Mouse (Mus musculus): ENCODE data around the gene Sox18. TPM values are rescaled to one million over a fixed set of nuclear protein-coding genes. Genes with fewer than 3 reads are reported as not detected.
A peak's percentile ranks its signal among the peaks of the same experiment; 100 is the strongest.

The Sox18 gene
- total RNA-seq, 2 experiments from 2014 or later: 10.9 to 11.2 TPM

GRCm38 (mm10) chr2:181635865-181636264, 35.6 kb downstream of the Sox18 start:
- Histone ChIP-seq H3K4me3 (no peak overlapping the region), H3K27ac (no peak overlapping the region)
- TF ChIP-seq CTCF (IDR thresholded peaks at IDR 0.05): no peak
- DNase-seq (ENCODE audit: extremely low spot score in 1 of 2, low spot score in 2 of 2): no peak
- intact Hi-C loops (cut with DNase I): no loop called here

GRCm38 (mm10) chr2:181632624-181633023, 38.8 kb downstream of the Sox18 start:
- Histone ChIP-seq H3K27ac (no peak overlapping the region), H3K4me3 (no peak overlapping the region)
- TF ChIP-seq CTCF (IDR thresholded peaks at IDR 0.05): no peak
- intact Hi-C loops (cut with DNase I): no loop called here
- no peak for DNase-seq (ENCODE audit: extremely low spot score in 1 of 2, low spot score in 2 of 2)

GRCm38 (mm10) chr2:181628471-181628870, 43.0 kb downstream of the Sox18 start:
- Histone ChIP-seq H3K4me3 (no peak overlapping the region), H3K27ac (no peak overlapping the region)
- no peak for DNase-seq (ENCODE audit: extremely low spot score in 1 of 2, low spot score in 2 of 2)
- intact Hi-C loops (cut with DNase I): loop anchor here (10.0 kb wide), 1 partner anchor 216 kb away; no protein-coding TSS in a partner anchor
- TF ChIP-seq CTCF (IDR thresholded peaks at IDR 0.05): no peak

GRCm38 (mm10) chr2:181623401-181623800, 48.0 kb downstream of the Sox18 start:
- no peak for DNase-seq (ENCODE audit: extremely low spot score in 1 of 2, low spot score in 2 of 2)
- intact Hi-C loops (cut with DNase I): loop anchor here (10.0 kb wide), 1 partner anchor 221 kb away; no protein-coding TSS in a partner anchor
- Histone ChIP-seq H3K4me3 (no peak overlapping the region), H3K27ac (no peak overlapping the region)
- peak; percentile 57 for TF ChIP-seq CTCF (IDR thresholded peaks at IDR 0.05)

Other genes with a start within 250 kb of the Sox18 start
- gene Zbtb46, start 212.2 kb downstream of the Sox18 start, total RNA-seq (2021): 10 to 100 TPM; 12.0 to 13.7 TPM
- gene Abhd16b, start 178.4 kb downstream of the Sox18 start, total RNA-seq (2021): not detected
- gene Tpd52l2, start 174.5 kb downstream of the Sox18 start, total RNA-seq (2021): 10 to 100 TPM; 73.2 to 76.3 TPM
- 100 to 1,000 TPM; 288 to 300 TPM for gene Dnajc5, start 151.2 kb downstream of the Sox18 start, total RNA-seq (2021)
- 10 to 100 TPM; 57.7 to 71.1 TPM for gene Uckl1, start 86.7 kb downstream of the Sox18 start, total RNA-seq (2021)
- gene Prpf6, start 79.8 kb downstream of the Sox18 start, total RNA-seq (2021): 10 to 100 TPM; 54.4 to 57.4 TPM
- 10 to 100 TPM; 83.1 to 93.8 TPM for gene Zfp512b, start 78.8 kb downstream of the Sox18 start, total RNA-seq (2021)
- gene Samd10, start 72.4 kb downstream of the Sox18 start, total RNA-seq (2021): 10 to 100 TPM; 21.5 to 22.0 TPM
- 1 to 10 TPM in 1 of 2 experiments, under 1 TPM in 1; 0.48 to 1.3 TPM for gene Gm29797, start 14.6 kb downstream of the Sox18 start, total RNA-seq (2021)
- 10 to 100 TPM; 65.7 to 78.1 TPM for gene Tcea2, start 8.7 kb upstream of the Sox18 start, total RNA-seq (2021)
- 10 to 100 TPM; 30.6 to 33.2 TPM for gene Rgs19, start 22.3 kb upstream of the Sox18 start, total RNA-seq (2021)
- gene Lkaaear1, start 26.8 kb upstream of the Sox18 start, total RNA-seq (2021): not detected
- 10 to 100 TPM; 48.7 to 53.2 TPM for gene Oprl1, start 43.4 kb upstream of the Sox18 start, total RNA-seq (2021)
- gene Myt1, start 91.7 kb upstream of the Sox18 start, total RNA-seq (2021): 10 to 100 TPM; 17.9 to 19.6 TPM
- gene Pcmtd2, start 166.2 kb upstream of the Sox18 start, total RNA-seq (2021): 10 to 100 TPM; 79.1 to 90.6 TPM
- gene Polr3k, start 192.7 kb upstream of the Sox18 start, total RNA-seq (2021): 10 to 100 TPM; 29.5 to 30.9 TPM